Mouse (Mus musculus): Measurements from ENCODE around the gene Dll3.

DNA sequence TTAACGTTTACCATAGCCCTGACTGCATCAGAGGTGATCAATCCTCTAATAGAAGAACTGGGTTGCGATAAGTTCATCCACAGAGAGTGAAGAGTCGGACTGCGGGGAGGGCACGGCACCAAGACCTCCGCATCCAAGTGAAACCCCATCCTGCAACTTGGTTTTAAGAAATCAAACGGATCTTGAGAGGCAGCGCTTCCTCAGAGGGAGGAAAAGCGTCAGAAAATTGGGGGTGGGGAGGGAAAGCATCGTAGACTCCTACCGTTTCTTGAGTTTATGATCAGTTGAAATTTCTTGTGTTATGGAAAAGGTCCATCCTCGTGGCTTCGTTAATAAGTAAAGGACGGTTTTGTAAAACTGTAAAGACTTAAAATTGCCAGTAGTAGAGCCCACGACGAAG is 33.5 kb downstream of the Dll3 start:
- no peak for TF ChIP-seq CTCF (IDR thresholded peaks at IDR 0.05; ENCODE audit: low read depth, low read length)
- TF ChIP-seq POLR2A (IDR thresholded peaks at IDR 0.05; ENCODE audit: extremely low read depth, insufficient read depth, low read length), result no peak
